Mouse (Mus musculus) right cerebral cortex, adult 2 months (tissue): ENCODE data around the gene Stk32c.

ENCODE experiments used
- DNase-seq, 2 experiments: peaks; one replicate each; pipeline ENCODE4 v3.0.0; 2021 to 2022; ENCODE audit warnings: low spot score in 2 of 2

The Stk32c gene

GRCm38 (mm10) chr7:139095282-139095681 lies 117.8 kb downstream of the Stk32c start:
- no peak for DNase-seq

- DNase-seq: no peak
Observed at GRCm38 (mm10) chr7:139094761-139095160, 118.3 kb downstream of the Stk32c start.

- no peak for DNase-seq
Observed at GRCm38 (mm10) chr7:139093781-139094180, 119.3 kb downstream of the Stk32c start.

GRCm38 (mm10) chr7:139093124-139093523 lies 120.0 kb downstream of the Stk32c start:
- peak; percentile 31 to 39 for DNase-seq

GRCm38 (mm10) chr7:139092676-139093075 lies 120.4 kb downstream of the Stk32c start:
- no peak for DNase-seq

- DNase-seq: no peak
Observed at GRCm38 (mm10) chr7:139091681-139092080, 121.4 kb downstream of the Stk32c start.

- peak in 1 of 2 experiments; percentile 49 for DNase-seq
Observed at GRCm38 (mm10) chr7:139089892-139090874, 122.9 kb downstream of the Stk32c start.

GRCm38 (mm10) chr7:139087801-139088200 lies 125.3 kb downstream of the Stk32c start:
- DNase-seq: no peak

GRCm38 (mm10) chr7:139086195-139087158 lies 126.6 kb downstream of the Stk32c start:
- DNase-seq: no peak

GRCm38 (mm10) chr7:139085629-139086194 lies 127.4 kb downstream of the Stk32c start, which contains the start of gene Dpysl4:
Gene Dpysl4 (plus strand): TSS chr7:139086001.
- DNase-seq: peak; percentile 91 to 95

GRCm38 (mm10) chr7:139084316-139084715 lies 128.8 kb downstream of the Stk32c start:
- no peak for DNase-seq

GRCm38 (mm10) chr7:139082281-139082680 lies 130.8 kb downstream of the Stk32c start:
- no peak for DNase-seq

GRCm38 (mm10) chr7:139081158-139081557 lies 131.9 kb downstream of the Stk32c start:
- DNase-seq: no peak

GRCm38 (mm10) chr7:139080714-139081113 lies 132.4 kb downstream of the Stk32c start:
- no peak for DNase-seq

GRCm38 (mm10) chr7:139079141-139079540 lies 134.0 kb downstream of the Stk32c start:
- DNase-seq: no peak

GRCm38 (mm10) chr7:139078181-139078580 lies 134.9 kb downstream of the Stk32c start:
- DNase-seq: no peak

- DNase-seq: no peak
Observed at GRCm38 (mm10) chr7:139077283-139077682, 135.8 kb downstream of the Stk32c start.

- DNase-seq: no peak
Observed at GRCm38 (mm10) chr7:139075054-139075794, 137.9 kb downstream of the Stk32c start.

- DNase-seq: no peak
Observed at GRCm38 (mm10) chr7:139074189-139074588, 138.9 kb downstream of the Stk32c start.

- DNase-seq: peak; percentile 87 to 92
Observed at GRCm38 (mm10) chr7:139068182-139068623, 144.9 kb downstream of the Stk32c start.

GRCm38 (mm10) chr7:139063406-139063805 lies 149.7 kb downstream of the Stk32c start:
- DNase-seq: no peak
